Mouse (Mus musculus) kidney, adult 9 months (tissue): Measurements from ENCODE around the gene Aktip.

Source experiments
- DNase-seq: peaks from one replicate; pipeline ENCODE4 v3.0.0; 2022

Aktip gene

DNA sequence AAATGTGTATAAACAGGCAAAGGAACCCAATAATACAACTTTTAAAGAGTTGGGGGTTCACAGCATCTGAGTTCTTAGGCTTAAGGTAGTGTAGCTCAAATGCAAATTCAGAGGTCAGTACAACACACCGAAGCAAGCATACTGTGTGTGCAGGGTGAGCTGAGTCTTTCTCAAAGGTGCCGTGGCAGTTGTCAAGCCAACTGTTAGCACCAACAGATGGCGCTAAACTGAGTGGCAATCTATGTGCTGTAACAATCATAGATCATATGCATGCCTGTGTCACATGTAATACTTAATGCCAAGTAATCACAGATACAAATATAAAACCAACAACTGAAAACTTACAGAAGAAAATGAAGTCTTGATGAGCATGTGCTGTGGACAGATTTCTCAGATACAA, 81.6 kb downstream of the Aktip start:
- no peak for DNase-seq

DNA sequence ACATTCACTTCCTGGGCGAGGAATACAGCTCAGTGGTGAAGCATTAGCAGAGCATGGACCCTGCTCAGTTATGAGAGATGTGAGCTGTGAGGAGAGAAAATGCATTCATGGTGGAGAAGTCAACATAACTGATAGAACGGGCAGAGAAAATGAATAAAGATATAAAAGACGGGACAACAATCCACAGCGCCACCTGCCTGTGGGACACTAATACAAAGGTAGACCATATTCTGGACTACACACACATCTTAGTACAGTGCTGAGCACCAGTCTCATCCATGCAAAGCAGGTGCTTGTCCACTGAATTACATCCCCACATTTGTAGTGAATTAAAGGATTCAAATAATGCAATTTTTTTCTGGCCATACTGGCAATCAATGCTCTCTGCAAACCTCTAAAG, 82.2 kb downstream of the Aktip start:
- no peak for DNase-seq

DNA sequence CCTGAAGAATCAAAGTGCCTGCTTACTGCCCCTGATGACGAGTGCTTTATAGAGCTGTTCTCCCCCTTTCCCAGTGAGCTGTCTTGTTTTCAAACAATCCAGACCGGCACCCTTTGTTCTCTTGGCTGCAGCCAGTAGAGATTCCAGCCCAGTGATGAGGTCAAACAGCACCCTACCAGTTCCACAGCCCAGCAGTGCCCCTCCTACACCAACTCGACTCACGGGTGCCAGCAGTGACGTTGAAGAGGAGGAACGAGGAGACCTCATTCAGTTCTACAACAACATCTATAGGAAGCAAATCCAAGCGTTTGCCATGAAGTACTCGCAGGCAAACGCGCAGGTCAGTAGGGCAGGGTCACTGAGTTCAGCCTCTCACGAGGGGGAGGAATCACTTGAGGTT, 84.9 kb downstream of the Aktip start:
- DNase-seq = peak; percentile 36

- DNase-seq = no peak
Measured at GRCm38 (mm10) chr8:91114428-91114827, 85.3 kb downstream of the Aktip start.

DNA sequence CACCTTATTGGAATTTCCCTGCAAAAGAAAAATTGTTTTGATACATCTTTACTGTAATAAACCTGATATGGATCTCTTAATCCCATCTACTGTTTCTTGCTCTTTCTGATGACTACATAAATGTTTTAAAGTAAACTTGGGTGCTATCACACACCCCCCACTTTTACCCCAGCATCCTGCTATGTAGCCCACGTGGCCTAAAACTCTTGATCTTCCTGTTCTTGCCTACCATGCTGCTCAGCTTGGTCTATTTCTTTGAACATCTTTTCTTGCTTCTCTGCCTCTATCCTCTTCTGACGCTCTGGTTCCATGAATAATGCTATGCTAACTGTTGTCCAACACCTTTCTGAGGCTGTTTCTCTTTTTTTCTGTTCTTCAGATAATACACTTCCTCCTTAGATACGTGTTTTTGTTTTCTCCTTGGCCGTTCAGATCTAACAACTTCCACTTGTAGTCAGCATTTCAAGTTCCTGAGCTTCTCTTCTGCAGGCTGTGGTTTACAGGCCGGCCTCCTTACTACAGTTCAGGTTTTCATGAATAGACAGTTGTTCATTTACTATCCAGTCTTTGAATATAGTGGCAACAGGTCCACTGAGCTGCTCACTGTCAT, 87.8 kb downstream of the Aktip start:
- DNase-seq = no peak

GRCm38 (mm10) chr8:91106271-91106670, 93.5 kb downstream of the Aktip start:
- DNase-seq = no peak

GRCm38 (mm10) chr8:91098106-91098505, 101.7 kb downstream of the Aktip start:
- peak; percentile 58 for DNase-seq

- DNase-seq = peak; percentile 76
Measured at GRCm38 (mm10) chr8:91094135-91094534, 105.6 kb downstream of the Aktip start.

- no peak for DNase-seq
Measured at GRCm38 (mm10) chr8:91089601-91090000, 110.2 kb downstream of the Aktip start.

DNA sequence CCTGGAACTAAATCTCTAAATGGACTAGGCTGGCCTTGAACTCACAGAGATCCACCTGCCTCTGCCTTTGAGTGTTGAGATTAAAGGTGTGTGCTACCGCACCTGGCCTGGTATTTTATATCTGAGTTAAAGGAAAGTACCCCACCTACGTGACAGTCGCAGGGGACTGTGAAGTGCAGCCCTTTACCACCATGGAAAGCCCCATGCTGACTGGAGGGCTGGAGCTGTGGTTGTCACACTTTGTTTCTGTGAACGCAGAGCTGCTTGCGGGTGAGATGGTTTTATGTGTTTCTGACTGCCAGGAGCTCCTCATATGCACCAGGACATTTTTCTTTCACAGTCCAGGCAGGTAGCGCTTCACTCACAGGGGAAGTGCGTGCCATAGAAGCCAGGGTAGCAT, 111.3 kb downstream of the Aktip start:
- DNase-seq = no peak

- DNase-seq = no peak
Measured at GRCm38 (mm10) chr8:91082428-91082827, 117.3 kb downstream of the Aktip start.

- DNase-seq = no peak
Measured at GRCm38 (mm10) chr8:91081911-91082310, 117.9 kb downstream of the Aktip start.

DNA sequence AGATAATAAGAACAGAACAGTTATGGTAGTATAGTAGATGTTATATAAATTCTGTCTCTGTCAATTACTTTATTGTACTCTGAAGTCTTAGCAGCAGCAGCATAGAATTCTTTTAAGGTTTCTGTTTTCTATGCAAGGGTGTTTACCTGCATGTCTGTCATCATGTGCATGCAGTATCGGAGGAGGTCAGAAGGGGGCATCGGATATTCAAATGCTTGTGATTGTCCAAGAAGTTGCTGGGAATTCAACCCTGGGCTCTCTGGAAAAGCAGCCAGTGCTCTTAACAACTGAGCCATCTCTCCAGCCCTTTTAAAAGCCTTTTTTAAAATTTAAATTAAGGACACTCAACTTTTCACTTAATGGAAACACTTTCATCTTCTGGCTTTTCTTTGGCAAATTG, 120.1 kb downstream of the Aktip start:
- DNase-seq = no peak

GRCm38 (mm10) chr8:91077077-91077867, 122.5 kb downstream of the Aktip start:
- no peak for DNase-seq

DNA sequence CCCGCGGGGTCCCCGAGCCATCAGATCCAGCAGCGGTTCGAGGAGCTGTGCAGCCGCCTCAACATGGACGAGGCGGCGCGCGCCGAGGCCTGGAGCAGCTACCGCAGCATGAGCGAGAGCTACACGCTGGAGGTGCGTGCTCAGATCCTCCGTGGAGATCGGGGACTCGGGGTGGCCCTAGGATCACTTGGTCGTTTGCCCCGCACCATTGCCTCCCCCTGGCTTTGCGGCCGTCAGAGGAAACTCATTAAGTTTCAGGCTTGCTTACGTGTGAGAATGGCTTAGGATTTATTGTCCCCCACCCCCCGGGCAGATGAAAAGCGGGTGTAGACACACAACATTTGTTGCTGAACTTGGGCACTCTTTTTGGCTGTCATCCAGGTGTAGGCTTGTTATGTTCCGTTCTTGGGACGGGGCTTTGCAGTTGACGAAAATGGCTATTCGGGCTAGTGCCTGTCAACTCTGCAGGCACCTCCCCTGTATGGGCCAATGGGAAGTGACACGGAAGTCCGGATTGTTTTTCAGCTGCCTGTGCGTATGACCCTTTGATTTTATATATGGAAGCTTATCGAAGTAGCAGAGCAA, 129.4 kb downstream of the Aktip start:
- DNase-seq = peak; percentile 94

DNA sequence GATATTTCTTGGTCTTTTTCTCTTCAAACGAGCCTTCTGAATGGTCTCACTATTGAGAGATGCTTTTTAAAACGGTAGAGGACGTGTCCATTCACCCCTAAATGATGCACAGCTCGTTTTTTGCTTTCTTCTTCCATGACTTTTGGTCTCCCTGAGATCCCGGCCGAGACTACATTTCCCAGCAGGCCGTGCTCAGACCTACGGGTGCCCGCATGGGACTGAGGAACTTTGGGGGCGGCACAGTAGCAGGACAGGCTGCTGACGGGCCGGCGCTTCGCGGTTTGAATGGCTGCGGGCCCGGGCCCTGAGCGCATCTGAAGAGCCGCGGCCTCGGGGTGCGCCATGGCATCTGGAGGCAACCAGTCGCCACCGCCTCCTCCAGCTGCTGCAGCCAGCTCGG, 129.9 kb downstream of the Aktip start, which contains the start of gene Rbl2:
Gene Rbl2, plus strand, starts transcription at position 224 of the 400 bp plus-strand sequence.
- DNase-seq = peak; percentile 96

DNA sequence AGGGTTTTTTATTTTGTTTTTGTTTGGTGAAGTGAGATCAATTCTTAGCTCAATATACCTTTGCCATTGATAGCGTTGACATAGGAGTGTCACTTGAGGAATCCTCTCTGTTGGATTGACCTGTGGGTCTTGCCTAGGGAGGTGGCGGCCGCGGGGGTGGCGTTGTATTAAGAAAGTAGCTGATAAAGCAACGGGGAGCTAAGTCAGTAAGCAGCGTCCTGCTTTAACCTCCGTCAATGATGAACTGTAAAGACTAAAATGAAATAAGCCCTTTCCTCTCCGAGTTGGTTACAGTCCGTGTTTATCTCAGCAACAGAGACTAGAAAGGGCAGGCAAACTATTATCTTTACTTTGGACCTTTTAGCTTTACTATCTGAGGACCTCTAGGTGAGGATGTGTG, 130.4 kb downstream of the Aktip start:
- DNase-seq = peak; percentile 40

- DNase-seq = no peak
Measured at GRCm38 (mm10) chr8:91065179-91065578, 134.6 kb downstream of the Aktip start.
